Mouse (Mus musculus) liver, embryonic 14.5 days (tissue): ENCODE data around the gene Ccdc177.

ENCODE experiments used
- CTCF ChIP-seq: IDR thresholded peaks from 2 replicates; pipeline ENCODE4 v1.5.1; 2016; ENCODE audit warnings: antibody characterized with exemption, low read depth, control low read depth
- EP300 ChIP-seq: IDR thresholded peaks from 2 replicates; pipeline ENCODE4 v1.6.1; 2016; ENCODE audit warnings: antibody characterized with exemption, low read depth

DNA sequence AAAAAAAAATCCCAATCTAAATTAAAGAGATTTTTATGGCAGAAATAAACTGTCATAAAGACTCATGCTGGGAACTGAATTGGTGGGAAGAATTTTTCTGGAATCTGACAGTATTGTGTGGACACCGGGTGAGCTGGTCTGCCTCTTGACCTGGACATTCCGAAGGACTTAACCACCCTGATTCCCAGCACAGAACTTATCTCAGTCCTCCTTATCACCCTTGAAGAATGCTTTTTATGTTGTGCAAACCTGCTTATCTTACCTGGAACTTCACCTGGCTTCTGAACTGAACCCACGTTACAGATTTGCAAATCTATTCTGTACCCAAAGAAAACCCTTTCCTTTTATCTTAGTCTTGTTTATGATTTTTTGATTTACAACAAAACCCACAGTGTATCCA lies 21.7 kb upstream of the Ccdc177 start:
- TF ChIP-seq CTCF (no peak), EP300 (no peak)
